Mouse (Mus musculus) heart, postnatal 0 days (tissue): ENCODE results near the gene Rpl3.

Source experiments
- CTCF ChIP-seq: IDR thresholded peaks from 2 replicates; pipeline ENCODE4 v1.5.1; 2016; ENCODE audit warnings: antibody characterized with exemption, control low read depth, low read depth
- EP300 ChIP-seq: IDR thresholded peaks from 2 replicates; pipeline ENCODE4 v1.6.1; 2016; ENCODE audit warnings: antibody characterized with exemption, low read depth

- TF ChIP-seq CTCF: no peak
- no peak for TF ChIP-seq EP300
Observed at GRCm38 (mm10) chr15:80044249-80044648, 47.4 kb downstream of the Rpl3 start.
